Mouse (Mus musculus) cerebellum, adult 2 months (tissue): ENCODE results near the gene Slc12a8.

Experiments
- CTCF ChIP-seq: fragments of 200-500 bp; IDR thresholded peaks from 2 replicates; pipeline ENCODE4 v1.5.1; 2011; ENCODE audit warnings: low read depth, mild to moderate bottlenecking, control low read depth, low read length, moderate library complexity, borderline replicate concordance; ENCODE audit not compliant: insufficient read depth
- POLR2A ChIP-seq: fragments of 200-500 bp; IDR thresholded peaks from 2 replicates; pipeline ENCODE4 v1.6.1; 2011; ENCODE audit warnings: low read length, control low read depth, borderline replicate concordance; ENCODE audit not compliant: insufficient read depth

GRCm38 (mm10) chr16:33621836-33622235, 104.7 kb downstream of the Slc12a8 start:
- TF ChIP-seq CTCF (no peak), POLR2A (no peak)
